Mouse (Mus musculus) adrenal gland, postnatal 14 days (tissue): ENCODE measurements at regions not wholly inside any gene's neighbourhood (a gene's known extent, or its start where the extent isn't known, plus 50 kb on each side); places are given as distances from the start of the nearest gene placed in this dataset.
"Not testable (repeated sequence)": the region's sequence is repeated elsewhere in the genome, so short reads cannot be mapped to it uniquely, and the experiment has no call there.

ENCODE experiments used
- DNase-seq: peaks from one replicate; pipeline ENCODE4 v3.0.0; 2021; ENCODE audit warnings: mixed read lengths

DNA sequence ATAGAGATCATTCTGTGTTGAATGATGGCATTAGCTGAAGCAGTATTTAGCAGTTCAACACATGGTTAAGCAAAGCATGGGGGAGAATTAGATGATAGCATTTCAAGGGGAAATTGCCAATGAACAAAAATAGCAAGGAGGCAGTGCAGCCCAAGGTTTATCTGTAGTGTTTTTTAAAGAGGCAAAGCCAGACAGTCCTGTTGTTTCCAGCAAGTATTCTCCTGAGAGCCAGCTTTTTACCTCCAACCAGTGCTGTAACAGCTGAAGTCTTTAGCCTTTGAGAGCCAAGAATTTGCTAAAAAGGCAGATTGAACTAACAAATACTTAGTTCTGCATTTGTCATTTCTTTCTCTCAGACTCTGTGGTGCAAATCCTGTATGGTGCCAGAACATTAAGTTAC is 305.1 kb upstream of the Arx start:
- DNase-seq, result no peak

DNA sequence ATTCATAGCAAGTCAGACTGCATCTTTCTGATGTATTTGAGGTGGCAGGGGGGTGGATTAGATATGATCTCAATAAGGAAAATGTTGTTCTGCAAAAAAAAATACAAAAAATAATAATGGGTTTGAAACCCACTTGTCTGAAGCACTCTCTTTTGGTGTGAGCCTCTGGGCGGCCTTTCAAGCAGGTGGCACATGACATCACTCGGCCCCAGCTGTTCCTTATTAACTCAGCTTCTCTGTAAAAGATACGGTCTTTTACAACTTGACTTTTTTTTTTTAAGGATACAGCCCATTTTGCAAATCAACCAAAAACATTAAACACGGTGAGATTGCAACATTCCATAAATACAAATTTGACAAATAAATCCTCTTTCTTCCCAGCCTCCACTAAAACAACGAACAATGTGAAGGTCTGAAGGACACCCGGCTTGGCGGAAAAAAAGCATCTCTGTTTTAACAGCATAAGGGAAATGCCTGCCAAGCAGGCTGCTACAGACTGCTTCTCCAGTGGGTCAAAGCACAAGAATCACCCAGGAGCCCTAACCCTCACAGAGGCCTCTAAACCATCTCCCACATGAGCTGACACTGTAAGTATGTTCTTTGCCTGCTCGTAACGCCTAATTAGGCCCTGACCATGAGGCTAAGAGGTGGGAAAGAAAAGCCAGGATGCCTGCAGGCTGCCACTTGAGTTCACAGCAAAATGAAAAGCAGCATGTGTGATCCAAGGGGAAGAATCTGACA is 283.8 kb upstream of the Arx start:
- DNase-seq, result no peak

DNA sequence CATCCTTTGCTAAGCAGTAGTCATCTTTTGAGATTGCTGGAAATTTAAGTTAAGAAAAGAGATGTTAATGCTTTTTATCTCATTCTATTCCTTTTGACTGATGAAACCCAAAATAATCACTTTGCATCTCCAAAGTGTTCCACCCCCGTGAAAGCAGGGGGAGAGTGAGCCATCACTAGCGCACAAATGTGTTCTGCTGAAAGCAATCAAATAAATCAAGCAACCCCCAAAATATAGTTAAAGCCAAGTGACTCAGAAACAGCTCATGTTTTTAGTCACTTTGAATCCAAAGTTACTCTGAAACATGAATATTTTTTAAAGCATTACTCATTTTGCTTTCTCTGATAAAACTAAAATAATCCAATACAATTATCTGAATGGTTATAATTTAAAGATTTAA is 279.6 kb upstream of the Arx start:
- DNase-seq, result no peak

DNA sequence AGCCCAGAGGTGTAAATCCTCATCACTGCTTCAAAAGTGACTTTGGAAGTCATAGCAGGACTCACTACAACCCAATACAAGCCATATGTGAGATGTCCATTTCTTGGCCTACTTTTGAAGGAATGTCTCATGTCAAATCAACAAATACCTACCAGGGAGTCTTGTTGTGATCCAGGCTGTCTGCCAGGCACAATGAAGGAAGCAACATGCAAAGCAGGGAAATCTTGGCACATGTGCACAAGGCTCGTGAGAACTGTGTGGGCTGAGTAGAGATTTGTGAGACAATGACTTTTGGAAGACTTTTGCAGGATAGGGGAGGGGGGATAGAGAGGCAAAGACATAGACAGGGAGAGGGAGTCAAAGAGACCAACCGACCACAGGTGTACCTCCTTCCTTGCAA is 274.7 kb upstream of the Arx start:
- no peak for DNase-seq

DNA sequence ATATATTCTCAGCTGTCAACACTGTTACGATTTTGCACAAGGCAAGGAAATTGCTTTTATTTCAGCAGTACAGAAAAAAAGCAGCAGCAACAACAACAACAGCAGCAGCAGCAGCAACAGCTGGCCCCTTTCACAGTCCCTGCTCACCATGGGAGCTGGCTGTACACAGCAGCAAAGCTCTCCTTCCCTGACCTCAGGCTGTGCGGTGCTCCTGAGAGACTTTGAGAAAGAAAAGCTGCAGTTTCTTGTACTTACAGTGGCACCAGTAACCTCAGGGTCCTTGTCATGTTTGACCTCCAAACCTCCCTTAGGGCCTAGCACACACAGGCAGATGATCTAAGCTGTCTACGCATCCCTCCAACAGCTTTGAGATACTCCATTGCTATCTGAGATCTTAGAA is 269.9 kb upstream of the Arx start:
- no peak for DNase-seq

DNA sequence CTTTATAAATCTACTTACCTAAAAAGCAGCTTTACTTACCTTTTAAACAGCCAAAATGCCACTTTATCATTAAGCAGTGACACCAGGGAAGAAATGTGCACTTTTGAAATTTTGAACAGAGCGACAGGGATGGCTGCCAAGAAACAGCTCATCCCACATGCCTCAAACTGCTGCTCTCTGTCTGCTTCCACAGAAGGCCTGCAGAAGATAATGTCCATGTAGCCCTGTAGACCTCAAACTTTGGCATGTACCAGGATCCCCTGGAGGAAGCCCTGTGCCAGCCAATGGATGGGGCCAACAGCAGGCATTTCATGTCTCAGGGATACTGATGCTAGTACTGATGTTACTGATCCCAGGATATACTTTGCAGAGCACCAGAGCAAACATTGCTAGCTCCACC is 245.1 kb upstream of the Arx start:
- DNase-seq, result no peak

DNA sequence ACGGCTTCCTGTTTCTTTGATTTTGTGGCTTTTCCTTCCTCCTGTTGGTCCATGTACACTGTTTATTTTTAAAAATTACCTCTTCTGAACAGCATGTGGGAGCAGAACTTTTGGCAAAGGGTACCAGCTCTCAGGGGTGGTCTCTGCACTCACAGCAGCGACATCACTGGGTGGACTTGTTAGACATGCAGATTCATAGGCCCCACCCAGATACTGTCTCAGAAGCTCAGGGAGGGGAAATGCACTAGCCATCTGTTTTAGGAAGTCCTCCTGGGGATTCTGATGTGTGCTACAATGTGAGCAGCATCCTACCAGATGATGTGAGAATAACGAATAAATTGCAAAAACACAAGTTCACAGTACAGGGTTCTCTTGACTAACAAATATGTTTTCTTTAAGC is 243.5 kb upstream of the Arx start:
- DNase-seq, result no peak

DNA sequence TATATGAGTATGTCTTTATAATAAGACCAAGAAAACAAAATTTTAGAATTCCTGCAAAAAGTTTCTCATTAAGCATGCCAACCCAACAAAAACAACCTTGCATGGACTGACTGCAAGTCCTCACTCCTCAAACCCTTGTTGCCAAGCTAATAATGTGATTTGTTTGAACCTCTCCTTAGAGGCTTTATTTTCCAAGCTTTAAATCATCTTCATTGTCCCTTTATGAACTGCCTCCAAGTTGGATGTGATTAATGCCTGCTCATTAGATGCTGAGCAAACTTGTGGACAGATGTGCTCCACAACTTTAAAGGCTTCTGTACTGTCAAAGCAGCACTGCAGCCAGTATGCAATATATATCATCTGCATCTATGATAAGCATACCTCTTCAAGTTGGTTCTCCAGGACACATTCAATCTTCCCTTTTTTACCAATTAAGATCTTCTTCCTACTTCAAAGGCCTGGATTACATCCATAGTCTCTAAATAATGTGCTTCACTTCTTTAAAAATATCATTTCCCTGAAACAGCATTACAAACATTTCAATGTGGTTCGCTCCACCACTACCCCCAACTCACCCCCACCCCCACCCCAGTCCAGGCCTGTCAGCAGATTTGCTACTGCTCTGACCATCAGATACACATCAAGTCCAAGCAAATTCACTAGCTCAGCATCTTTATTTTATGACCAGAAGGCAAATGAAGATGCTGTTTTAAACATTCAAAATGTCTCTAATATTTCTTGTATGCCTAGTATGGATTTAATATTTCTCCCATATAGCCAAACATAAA is 237.1 kb upstream of the Arx start:
- no peak for DNase-seq

DNA sequence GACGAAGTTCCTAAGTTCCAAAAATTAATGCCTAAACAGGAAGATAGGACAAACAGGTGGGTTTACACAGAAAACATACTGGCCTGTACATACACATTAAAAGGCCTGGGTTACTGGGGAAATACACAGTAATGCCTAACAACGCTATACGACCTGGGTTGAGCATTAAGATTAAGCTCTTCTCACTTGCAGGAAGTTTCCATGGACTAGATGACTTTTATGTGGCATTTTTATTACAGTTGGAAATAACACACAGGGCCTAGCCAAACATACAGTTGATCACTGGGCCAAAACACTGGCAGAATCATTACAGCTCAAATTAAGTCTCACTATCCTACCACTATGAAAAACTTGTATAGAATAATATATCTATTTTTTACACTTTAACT is 236.5 kb upstream of the Arx start:
- DNase-seq, result no peak

DNA sequence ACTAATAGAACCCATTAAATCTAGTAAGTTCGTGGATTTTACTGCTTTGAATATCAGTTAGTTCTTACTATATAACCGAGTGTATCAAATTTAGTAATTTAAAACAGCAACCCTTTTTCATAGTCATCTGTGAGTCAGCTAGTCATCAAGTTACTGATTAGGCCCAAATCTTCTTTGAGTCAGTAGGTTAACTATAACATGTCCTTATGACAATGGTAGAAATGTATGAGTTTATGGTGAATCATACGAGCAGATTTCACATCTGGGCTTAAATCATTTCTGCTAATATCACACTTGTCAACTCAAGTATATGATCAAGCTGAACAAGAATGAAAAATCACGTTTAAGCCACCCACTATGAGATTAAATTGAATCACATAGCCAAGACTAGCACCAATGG is 226.7 kb upstream of the Arx start:
- DNase-seq, result no peak

DNA sequence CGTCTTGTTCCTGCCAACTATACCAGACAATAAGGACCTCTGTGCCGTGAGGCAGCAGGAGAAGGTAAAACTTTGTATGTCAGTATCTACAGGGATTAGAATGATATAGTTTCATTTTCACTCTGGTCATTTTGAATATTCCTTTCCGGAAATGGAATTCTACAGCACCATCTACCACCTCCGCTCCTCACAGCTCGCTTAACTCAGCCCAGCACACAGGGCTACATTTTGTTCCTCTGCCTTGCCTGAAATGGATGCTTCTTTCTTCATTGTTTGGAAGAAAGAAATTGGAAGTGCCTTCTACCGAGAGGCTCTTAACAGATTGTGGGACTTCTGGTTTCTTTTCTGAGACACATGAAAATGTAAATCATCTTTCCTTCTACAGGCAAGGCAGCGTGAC is 217.4 kb upstream of the Arx start:
- peak; percentile 7 for DNase-seq

DNA sequence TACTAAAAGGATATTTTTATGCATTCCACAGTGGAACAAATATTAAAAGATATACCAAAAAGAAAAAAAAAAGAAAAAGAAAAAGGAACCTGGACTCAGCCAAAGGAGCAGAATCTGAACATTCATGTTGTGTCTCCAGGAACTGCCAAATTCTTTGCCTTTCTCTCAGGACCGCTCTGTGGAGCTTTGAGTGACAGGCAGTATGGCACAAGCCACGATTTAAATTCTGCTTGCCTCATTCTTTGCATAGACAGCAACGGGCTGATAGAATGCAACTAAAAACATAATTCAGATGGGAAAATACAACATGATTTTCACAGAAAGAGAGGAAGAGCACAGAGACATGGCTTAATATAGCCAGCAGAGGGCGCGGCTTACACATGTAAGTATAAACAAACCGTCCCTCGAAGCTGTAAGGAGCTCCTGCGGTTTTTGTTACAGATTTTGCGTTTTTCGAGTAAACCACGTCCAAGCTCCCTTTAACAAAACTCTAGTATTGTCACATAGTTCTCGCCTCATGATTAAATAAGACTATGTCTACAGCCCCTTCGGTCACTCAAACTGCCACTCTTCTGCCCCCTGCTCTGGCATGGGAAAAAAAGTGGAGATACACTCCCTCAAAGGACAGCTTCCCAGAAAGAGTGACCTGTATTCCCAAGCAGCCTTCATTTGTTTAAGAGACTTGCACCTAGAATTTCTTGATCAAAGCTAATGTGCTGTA is 216.5 kb upstream of the Arx start:
- DNase-seq, result peak; percentile 52

DNA sequence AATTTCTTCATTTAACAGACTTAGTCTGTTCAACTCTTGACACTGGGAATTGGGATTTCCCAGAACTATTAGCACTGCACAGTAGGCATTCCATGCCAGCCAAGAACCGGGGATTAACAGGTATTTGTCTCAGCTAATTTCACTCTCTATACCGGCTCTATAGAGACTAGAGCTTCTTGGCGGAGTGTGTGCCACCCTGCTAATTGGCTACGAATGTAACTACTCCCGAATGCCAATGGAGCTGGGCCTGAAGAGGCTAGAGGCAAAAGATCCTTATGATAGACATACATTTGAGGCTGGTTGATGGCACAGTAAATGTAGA is 216.0 kb upstream of the Arx start:
- DNase-seq, result no peak

DNA sequence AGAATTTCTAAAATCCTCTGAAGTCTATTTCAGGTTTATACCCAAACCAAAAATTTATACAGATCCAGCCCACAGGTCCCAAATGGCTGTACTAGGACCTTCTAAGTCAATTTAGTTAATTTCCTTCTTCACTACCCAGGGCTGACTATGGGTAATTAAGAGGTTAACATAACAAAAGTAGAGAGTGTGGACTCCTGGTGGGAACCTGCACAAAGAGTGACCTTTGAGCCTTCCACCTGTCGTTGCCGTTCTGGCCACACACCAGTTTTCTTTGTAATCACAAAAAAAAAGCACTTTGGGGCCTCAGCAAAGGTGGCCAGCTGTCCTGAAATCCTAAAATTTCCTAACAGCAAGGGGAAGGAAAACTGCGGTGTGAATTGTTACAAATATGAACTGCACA is 197.3 kb upstream of the Arx start:
- no peak for DNase-seq

DNA sequence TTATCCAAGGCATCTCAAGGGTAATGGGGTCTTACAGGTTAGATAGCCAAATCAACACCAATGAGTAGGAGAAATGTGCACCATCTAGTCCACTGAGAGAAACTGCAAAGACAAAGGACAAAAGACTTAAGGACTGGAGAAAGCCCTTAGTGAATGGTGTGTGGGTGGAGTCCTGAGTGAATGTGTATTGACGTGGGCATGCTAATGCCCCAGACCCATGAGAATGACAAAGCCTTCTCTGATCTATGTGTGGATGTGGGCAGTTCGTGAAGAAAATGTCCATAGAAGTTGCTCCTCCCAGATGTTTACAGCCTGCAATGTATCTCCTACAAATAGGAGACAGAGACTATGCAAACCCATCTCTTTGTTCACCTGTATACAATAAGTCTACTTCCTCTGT is 188.7 kb upstream of the Arx start:
- no peak for DNase-seq

DNA sequence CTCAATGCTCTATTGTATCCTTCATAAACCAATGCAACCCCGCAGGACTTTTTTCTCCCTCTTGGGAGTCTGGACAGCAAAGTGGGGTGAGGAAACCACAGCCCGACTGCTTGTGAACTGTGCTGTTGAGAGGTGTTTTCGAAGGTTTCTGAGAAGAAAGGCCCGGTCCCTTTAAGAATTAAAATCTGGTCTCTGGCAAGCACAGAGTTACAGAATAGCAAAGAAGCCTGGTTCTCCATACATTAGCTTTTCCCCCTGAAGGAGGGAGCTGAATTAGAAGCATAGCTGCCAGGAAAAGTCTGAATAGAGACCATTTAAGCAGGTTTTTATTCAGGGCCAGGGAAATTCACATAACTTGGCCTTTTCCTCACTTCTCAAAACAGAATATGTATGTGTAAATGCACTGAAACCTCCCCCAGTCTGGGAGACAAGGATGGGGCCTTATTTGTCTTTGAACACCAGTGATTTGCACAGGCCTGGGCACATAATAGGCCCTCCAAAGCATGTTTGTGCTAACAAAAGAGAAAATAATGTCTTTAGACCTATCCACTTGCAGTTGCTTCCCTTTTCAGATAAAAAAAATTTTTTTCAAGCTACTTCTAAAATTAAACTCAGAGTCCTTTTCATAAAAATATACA is 178.2 kb upstream of the Arx start:
- no peak for DNase-seq

DNA sequence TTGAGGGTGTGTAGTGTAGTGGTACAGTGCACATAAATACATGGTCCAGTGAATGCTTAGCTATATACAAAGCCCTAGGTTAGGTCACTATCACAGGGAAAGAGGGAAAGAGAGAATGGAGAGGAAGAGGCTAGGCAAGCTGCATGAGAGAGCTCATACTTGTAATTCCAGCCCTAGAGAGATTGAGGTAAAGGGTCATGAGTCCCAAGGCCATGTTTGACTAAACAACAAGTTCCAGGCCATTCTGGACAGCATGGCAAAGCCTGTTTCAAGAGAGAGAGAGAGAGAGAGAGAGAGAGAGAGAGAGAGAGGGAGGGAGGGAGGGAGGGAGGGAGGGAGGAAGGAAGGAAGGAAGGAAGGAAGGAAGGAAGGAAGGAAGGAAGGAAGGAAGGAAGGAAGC is 131.9 kb upstream of the Arx start:
- DNase-seq, result not testable (repeated sequence)

DNA sequence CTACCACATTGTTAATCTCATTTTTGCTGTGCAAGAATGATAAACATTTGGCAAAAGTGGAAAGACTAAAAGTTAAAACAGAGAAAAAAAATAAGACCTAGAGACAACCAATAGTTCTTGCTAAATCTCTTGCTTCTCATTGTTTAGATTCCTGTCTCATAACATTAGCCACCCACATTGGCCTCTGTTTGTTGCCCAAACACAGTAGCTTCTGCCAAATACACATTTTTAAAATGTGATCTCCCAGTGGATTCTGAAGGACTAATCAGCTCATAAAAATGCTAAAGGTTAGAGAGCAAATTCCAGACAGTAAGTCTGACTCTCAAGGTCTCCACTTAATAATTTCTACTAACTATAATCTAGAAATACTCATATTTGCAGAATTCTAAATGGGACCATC is 127.1 kb upstream of the Arx start:
- no peak for DNase-seq

DNA sequence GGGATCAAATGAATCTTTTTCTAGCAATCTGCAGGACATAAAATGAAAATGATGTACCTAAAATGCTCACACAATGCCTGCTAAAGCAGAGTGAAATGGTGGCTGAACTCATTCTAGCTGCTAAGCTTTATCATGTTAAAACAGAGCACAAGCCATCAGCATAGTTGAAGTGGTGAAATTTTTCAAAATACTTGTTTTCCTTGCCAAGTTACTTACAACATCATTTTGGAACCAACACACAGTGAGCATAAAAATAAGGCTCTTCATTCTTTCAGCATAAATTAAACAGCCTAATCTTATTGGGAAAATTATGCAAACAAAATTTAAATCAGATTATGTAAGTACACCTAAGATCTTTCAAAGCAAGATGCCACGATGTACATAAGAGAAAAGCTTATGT is 125.3 kb upstream of the Arx start:
- DNase-seq, result no peak
